Mouse (Mus musculus) neural tube, embryonic 10.5 days (tissue): ENCODE results near the gene Prdm15.

Experiments
- DNase-seq: peaks from one replicate; pipeline ENCODE4 v3.0.0-alpha.2; 2017; ENCODE audit warnings: low spot score; ENCODE audit errors: extremely low spot score

Prdm15 gene

DNA sequence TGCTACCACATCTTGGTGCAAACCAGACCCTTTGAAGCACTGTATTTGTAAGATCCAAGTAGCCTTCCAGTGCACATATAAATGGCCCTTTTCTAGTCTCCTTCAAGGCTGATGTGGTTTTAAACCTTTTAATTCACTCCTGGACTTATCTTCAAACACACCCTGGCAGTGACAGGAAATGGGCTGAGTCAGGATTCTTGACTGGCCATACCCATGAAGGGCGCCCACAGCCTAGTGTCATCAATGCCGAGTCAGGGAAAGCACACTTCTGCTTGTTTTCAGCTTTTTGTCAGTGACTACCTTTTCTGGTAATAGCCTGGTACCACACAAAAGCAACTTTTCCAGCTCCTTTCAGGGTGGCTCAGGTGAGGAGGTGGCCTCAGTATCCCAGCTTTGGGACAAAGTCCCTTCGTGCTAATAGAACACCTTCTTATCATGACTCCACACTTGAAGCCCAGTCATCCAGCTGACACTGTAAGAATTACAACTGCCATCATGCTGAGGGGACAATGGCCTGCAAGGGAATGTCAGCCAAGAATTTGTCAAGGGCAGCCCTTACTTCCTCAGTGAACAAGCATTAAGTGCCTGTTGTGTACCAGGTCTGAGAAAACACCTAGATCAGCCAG, 99.2 kb downstream of the Prdm15 start:
- DNase-seq, result no peak

DNA sequence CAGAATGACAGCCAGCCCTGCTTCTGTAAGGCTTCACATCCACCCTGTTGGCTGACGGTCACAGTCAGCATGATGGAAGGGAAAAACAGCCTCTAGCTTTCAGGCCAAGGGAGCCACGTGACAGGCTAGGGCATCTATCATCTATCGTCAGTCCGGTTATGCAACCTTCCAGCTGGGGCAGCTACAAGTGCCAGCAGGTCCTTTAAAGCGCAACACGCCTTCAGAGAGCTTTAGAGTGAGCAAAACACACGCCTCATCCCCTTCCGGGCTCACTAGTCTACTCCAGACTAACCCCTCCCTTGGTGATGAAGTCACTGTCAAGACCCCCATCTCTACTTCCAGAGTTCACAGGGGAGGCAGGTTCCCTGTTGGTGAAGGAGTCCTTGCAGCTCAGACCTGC, 99.8 kb downstream of the Prdm15 start:
- no peak for DNase-seq

DNA sequence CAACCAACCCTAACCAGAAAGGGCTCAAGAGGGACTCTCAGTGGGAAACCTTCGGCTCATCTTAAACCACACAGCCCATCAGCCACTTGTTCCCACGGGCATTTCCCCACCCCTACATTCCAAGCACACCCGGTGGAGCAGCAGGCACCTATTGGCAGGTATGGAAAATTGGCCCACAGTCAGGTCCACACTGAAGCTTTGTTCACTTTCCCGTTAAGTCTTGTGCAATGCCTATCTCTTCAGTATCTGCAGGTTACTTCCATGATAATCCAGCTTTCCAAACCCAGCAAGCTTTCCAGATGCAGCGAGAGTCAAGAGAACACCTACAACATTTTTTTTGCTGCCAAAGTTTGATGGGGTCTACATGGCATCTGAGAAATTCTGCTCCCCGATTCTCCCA, 103.2 kb downstream of the Prdm15 start:
- no peak for DNase-seq
